Mouse (Mus musculus): ENCODE measurements around the gene Scamp4.

DNA sequence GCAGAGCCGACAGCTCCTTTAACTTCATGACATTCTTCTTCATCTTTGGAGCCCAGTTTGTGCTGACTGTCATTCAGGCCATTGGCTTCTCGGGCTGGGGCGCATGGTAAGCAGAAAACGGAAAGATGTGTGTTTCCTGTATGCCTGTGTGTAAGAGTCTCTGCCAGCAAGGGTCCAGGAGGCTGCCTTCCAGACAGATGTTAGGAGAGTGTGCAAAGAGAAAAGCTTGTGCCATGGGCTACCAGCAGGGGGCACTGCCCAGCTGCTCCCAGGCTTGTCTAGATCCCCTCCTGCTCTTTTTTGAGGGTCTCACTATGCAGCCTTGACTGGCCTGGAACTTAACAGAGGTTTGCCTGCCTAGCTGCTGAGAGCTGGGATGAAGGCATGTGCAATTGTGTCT is 8.4 kb downstream of the Scamp4 start:
- peak; percentile 80 for TF ChIP-seq CTCF (conservative IDR thresholded peaks at IDR 0.05; ENCODE audit: insufficient read depth, insufficient read length, low read depth, low read length)
- TF ChIP-seq POLR2A (IDR thresholded peaks at IDR 0.05; ENCODE audit: low read depth, low read length): no peak
